Mouse (Mus musculus) embryonic facial prominence, embryonic 13.5 days (tissue): ENCODE results near the gene Dhx32. TPM values are rescaled to one million over a fixed set of nuclear protein-coding genes. Genes with fewer than 3 reads are reported as not detected.

ENCODE experiments used
- ATAC-seq: fragments of 200-750 bp; cut with Nextera tagmentation; 2 replicates; pipeline ENCODE4 v1.8.0; 2017; ENCODE audit warnings: low read depth; ENCODE audit not compliant: insufficient number of reproducible peaks, insufficient read depth, low FRiP score, low TSS enrichment
- H3K27ac ChIP-seq: fragments of 300-500 bp; sonication (generic); 2 replicates; pipeline ENCODE4 v1.5.1; 2015; ENCODE audit warnings: moderate library complexity, mild to moderate bottlenecking, inconsistent platforms
- H3K27me3 ChIP-seq: fragments of 300-500 bp; sonication (generic); 2 replicates; pipeline ENCODE4 v1.6.1; 2015; ENCODE audit warnings: mild to moderate bottlenecking, inconsistent platforms
- H3K36me3 ChIP-seq: fragments of 300-500 bp; sonication (generic); 2 replicates; pipeline ENCODE4 v1.6.1; 2015; ENCODE audit warnings: mild to moderate bottlenecking, inconsistent platforms
- H3K4me1 ChIP-seq: fragments of 300-500 bp; sonication (generic); 2 replicates; pipeline ENCODE4 v1.6.1; 2015; ENCODE audit warnings: inconsistent platforms
- H3K4me2 ChIP-seq: fragments of 300-500 bp; sonication (generic); 2 replicates; pipeline ENCODE4 v1.6.1; 2015; ENCODE audit warnings: moderate library complexity, mild to moderate bottlenecking, inconsistent platforms
- H3K4me3 ChIP-seq: fragments of 300-500 bp; sonication (generic); 2 replicates; pipeline ENCODE4 v1.5.1; 2015; ENCODE audit warnings: mild to moderate bottlenecking, inconsistent platforms
- H3K9ac ChIP-seq: fragments of 300-500 bp; sonication (generic); 2 replicates; pipeline ENCODE4 v1.6.1; 2015; ENCODE audit warnings: mild to moderate bottlenecking, inconsistent platforms
- H3K9me3 ChIP-seq: fragments of 300-500 bp; sonication (generic); 2 replicates; pipeline ENCODE4 v1.6.1; 2016; ENCODE audit warnings: inconsistent platforms
- WGBS: fragments of 180-500 bp; shearing (Covaris S2); methylation state at CpG from one replicate; pipeline ENCODE4 v1.1.7; 2015; ENCODE audit warnings: mixed read lengths; 5-methylcytosine and 5-hydroxymethylcytosine counted together
- polyA plus RNA-seq: library from polyadenylated mRNA; unstranded; fragments of >200 nt; fragmentation: Nextera tagmentation; extraction: Ambion mirVana; gene quantifications from 2 replicates; pipeline ENCODE4 v1.2.1, GENCODE M21; 2015

Gene Dhx32
- polyA plus RNA-seq, 1 experiment from 2014 or later: 15.6 TPM

- Histone ChIP-seq H3K4me3 (no peak overlapping the region), H3K4me1 (no peaks in the 10 kb centered on the region), H3K9ac (no peak overlapping the region), H3K27ac (no peak overlapping the region), H3K36me3 (peaks cover 24% of the 10 kb centered on the region), H3K4me2 (no peak overlapping the region), H3K27me3 (no peaks in the 10 kb centered on the region), H3K9me3 (peaks cover 11% of the 10 kb centered on the region)
- WGBS: 81% methylated on average over 5 of the region's 5 CpGs
- no peak for ATAC-seq
Measured at GRCm38 (mm10) chr7:133683626-133684025, 98.9 kb downstream of the Dhx32 start.

DNA sequence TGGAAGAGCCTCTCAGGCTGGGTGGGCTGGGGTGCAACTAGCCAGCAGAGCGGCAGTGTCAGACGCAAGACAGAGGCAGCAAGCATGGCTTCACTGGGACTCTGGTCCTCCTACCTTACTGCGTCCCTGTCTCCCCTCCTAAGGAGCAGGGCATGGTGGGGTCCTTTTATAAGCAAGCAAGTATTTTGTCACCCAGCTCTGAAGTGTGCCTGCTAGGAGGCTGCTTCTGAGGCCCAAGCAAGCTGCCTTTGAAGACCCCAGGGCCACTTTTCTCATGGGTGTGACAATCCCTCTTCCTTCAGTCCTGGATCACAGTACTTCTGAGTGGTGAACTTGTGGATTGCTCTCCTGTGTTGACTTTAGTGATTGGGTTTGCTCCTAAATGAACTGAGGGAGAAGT lies 102.6 kb downstream of the Dhx32 start, which contains the start of gene Mmp21:
Mmp21 (minus strand) TSS at position 101 of the 400 bp plus-strand sequence.
- Histone ChIP-seq H3K4me2 (no peak within 1 kb of the TSS), H3K4me1 (no peaks in the 10 kb centered on the region), H3K9ac (peak within 1 kb of the TSS; percentile 21; the same call in 1 of the 2 replicates), H3K36me3 (peaks cover 9% of the 10 kb centered on the region), H3K27ac (no peak within 1 kb of the TSS), H3K27me3 (no peaks in the 10 kb centered on the region), H3K4me3 (no peak within 1 kb of the TSS), H3K9me3 (no peaks in the 10 kb centered on the region)
- no peak for ATAC-seq
- 90% methylated on average over 3 of the region's 3 CpGs for WGBS

- ATAC-seq: no peak
- H3K9me3 ChIP-seq: no peaks in the 10 kb centered on the region
- WGBS: 66% methylated on average over 4 of the region's 4 CpGs
- H3K4me3 ChIP-seq: no peak overlapping the region
- H3K27me3 ChIP-seq: no peaks in the 10 kb centered on the region
- no peak overlapping the region; the same call in 1 of the 2 replicates for H3K9ac ChIP-seq
- no peak overlapping the region for H3K27ac ChIP-seq
- H3K4me2 ChIP-seq: no peak overlapping the region
- no peaks in the 10 kb centered on the region for H3K4me1 ChIP-seq
- H3K36me3 ChIP-seq: peaks cover 9% of the 10 kb centered on the region
Measured at GRCm38 (mm10) chr7:133679439-133679838, 103.1 kb downstream of the Dhx32 start.

DNA sequence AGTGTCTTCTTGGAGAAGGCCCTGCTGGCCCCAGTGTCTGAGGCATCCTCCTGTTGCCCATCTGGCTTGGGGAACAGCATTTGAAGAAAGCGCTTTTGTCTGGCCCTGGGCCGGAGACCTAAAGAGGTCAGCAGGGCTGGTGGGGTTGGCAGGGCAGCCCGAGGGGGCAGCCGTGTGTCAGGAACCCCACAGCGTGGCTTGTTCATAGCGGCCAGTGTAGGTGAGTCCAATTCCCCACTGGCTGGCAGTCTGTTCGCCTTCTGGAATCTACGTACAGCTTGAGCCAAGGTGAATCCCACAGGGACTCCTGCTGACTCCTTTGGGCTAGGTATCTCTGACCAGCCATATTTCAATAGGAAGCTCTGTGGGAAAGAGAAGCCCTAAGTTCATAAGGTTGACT lies 103.8 kb downstream of the Dhx32 start:
- no peaks in the 10 kb centered on the region for H3K9me3 ChIP-seq
- no peak overlapping the region for H3K4me3 ChIP-seq
- no peaks in the 10 kb centered on the region for H3K27me3 ChIP-seq
- ATAC-seq: no peak
- H3K36me3 ChIP-seq: peaks cover 9% of the 10 kb centered on the region
- no peak overlapping the region for H3K9ac ChIP-seq
- no peaks in the 10 kb centered on the region for H3K4me1 ChIP-seq
- 80% methylated on average over 8 of the region's 8 CpGs for WGBS
- no peak overlapping the region for H3K4me2 ChIP-seq
- no peak overlapping the region for H3K27ac ChIP-seq

DNA sequence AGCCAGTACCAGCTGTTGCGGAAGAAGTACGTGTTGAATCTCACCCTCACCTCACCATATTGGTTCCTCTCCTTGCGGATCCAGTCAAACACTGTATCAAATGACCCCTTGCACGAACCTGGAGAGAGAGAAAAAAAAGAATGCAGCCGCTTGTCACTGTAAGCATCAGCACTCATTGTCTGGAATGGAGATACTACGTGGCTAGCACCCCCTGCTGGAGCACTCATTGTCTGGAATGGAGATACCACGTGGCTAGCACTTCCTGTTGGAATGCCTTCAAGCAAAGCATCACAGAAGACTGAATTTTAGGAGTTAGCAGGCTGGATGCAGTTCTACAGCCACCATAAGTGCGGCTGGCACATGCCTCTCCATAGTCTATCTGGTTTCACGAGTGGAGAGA lies 106.5 kb downstream of the Dhx32 start:
- Histone ChIP-seq H3K36me3 (peaks cover 35% of the 10 kb centered on the region), H3K9me3 (no peaks in the 10 kb centered on the region), H3K4me1 (no peaks in the 10 kb centered on the region), H3K27ac (no peak overlapping the region), H3K9ac (no peak overlapping the region), H3K4me3 (no peak overlapping the region), H3K4me2 (no peak overlapping the region), H3K27me3 (no peaks in the 10 kb centered on the region)
- WGBS: 69% methylated on average over 9 of the region's 9 CpGs
- no peak for ATAC-seq

Other genes with a start within 250 kb of the Dhx32 start
- gene Tex36, start 180.6 kb downstream of the Dhx32 start, polyA plus RNA-seq: not detected in 2 replicates
- gene Edrf1, start 145.2 kb downstream of the Dhx32 start, polyA plus RNA-seq: 19.0 and 28.9 TPM in 2 replicates
- not detected in 2 replicates for gene Mmp21, start 102.7 kb downstream of the Dhx32 start, polyA plus RNA-seq
- gene Bccip, start 73.4 kb downstream of the Dhx32 start, polyA plus RNA-seq: 190 and 212 TPM in 2 replicates
- 36.4 TPM in 2 replicates for gene Uros, start 72.7 kb downstream of the Dhx32 start, polyA plus RNA-seq
- 0.20 and 1.2 TPM in 2 replicates for gene Fank1, start 5.9 kb downstream of the Dhx32 start, polyA plus RNA-seq